Mouse (Mus musculus) forebrain, embryonic 11.5 days (tissue): ENCODE results near the gene Cep112. TPM values are rescaled to one million over a fixed set of nuclear protein-coding genes. Genes with fewer than 3 reads are reported as not detected.
A peak's percentile ranks its signal among the peaks of the same experiment; 100 is the strongest.

Experiments
- ATAC-seq: fragments of 200-750 bp; cut with Nextera tagmentation; replicated peaks from 2 replicates; pipeline ENCODE4 v1.8.0; 2017; ENCODE audit warnings: moderate TSS enrichment; ENCODE audit not compliant: low FRiP score
- DNase-seq: peaks from one replicate; pipeline ENCODE4 v3.0.0-alpha.2; 2017; ENCODE audit warnings: low spot score
- H3K27ac ChIP-seq: fragments of 300-500 bp; sonication (generic); 2 replicates; pipeline ENCODE4 v1.5.1; 2014; ENCODE audit warnings: low read depth, low read length
- H3K27me3 ChIP-seq: fragments of 300-500 bp; sonication (generic); 2 replicates; pipeline ENCODE4 v1.6.1; 2014; ENCODE audit warnings: mild to moderate bottlenecking, low read length, mixed read lengths; ENCODE audit not compliant: control insufficient read depth, insufficient read depth
- H3K36me3 ChIP-seq: fragments of 300-500 bp; sonication (generic); 2 replicates; pipeline ENCODE4 v1.6.1; 2014; ENCODE audit warnings: mild to moderate bottlenecking, low read length, moderate library complexity, mixed read lengths; ENCODE audit not compliant: control insufficient read depth, insufficient read depth
- H3K4me1 ChIP-seq: fragments of 300-500 bp; sonication (generic); replicated peaks from 2 replicates; pipeline ENCODE4 v1.6.1; 2014; ENCODE audit warnings: low read length, mixed read lengths; ENCODE audit not compliant: control insufficient read depth, insufficient read depth
- H3K4me2 ChIP-seq: fragments of 300-500 bp; sonication (generic); 2 replicates; pipeline ENCODE4 v1.6.1; 2014; ENCODE audit warnings: low read depth, mild to moderate bottlenecking, low read length, moderate library complexity, mixed read lengths; ENCODE audit not compliant: severe bottlenecking
- H3K4me3 ChIP-seq: fragments of 300-500 bp; sonication (generic); 2 replicates; pipeline ENCODE4 v1.5.1; 2014; ENCODE audit warnings: low read depth, low read length
- H3K9ac ChIP-seq: fragments of 300-500 bp; sonication (generic); 2 replicates; pipeline ENCODE4 v1.6.1; 2014; ENCODE audit warnings: low read length
- H3K9me3 ChIP-seq: fragments of 300-500 bp; sonication (generic); 2 replicates; pipeline ENCODE4 v1.6.1; 2016; ENCODE audit warnings: low read length, mixed read lengths; ENCODE audit not compliant: control insufficient read depth
- WGBS: fragments of 180-500 bp; shearing (Covaris S2); extraction: QIAGEN DNeasy Blood & Tissue Kit; methylation state at CpG from one replicate; pipeline ENCODE4 v1.1.7; 2014; 5-methylcytosine and 5-hydroxymethylcytosine counted together
- polyA plus RNA-seq: library from polyadenylated mRNA; unstranded; fragments of >200 nt; fragmentation: Nextera tagmentation; extraction: Ambion mirVana; gene quantifications from 2 replicates; pipeline ENCODE4 v1.2.1, GENCODE M21; 2014

The Cep112 gene
- polyA plus RNA-seq, 1 experiment from 2014 or later, result 16.9 TPM

DNA sequence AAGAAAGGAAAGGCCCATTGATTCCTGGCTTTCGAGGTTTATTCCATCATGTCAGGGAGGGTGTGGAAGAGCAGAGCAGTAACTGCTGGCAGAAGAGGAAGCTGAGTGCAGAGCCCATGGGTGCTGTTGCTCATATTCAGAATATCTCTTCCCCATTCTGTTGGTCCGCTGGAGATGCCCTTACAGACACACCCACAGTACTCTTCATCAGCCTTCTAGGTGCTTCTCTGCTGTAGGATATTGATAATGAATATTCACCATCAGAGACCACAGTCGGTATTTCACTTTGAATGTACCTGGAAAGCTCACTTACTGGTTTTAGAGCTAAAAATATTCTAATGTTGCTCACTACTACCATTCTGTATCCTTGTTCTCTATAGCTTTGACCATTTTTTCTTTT is 109.0 kb downstream of the Cep112 start:
- DNase-seq (no peak), ATAC-seq (no peak)
- H3K9me3 ChIP-seq, result no peaks in the 10 kb centered on the region
- no peaks in the 10 kb centered on the region for H3K27me3 ChIP-seq
- no peak overlapping the region for H3K9ac ChIP-seq
- H3K4me2 ChIP-seq, result no peak overlapping the region
- H3K27ac ChIP-seq, result no peak overlapping the region
- no peak overlapping the region for H3K4me3 ChIP-seq
- no peaks in the 10 kb centered on the region for H3K4me1 ChIP-seq
- 91% methylated on average over 3 of the region's 3 CpGs for WGBS
- H3K36me3 ChIP-seq, result no peaks in the 10 kb centered on the region

- Histone ChIP-seq H3K4me3 (no peak overlapping the region), H3K4me2 (no peak overlapping the region), H3K9me3 (no peaks in the 10 kb centered on the region), H3K36me3 (no peaks in the 10 kb centered on the region), H3K27ac (no peak overlapping the region), H3K27me3 (no peaks in the 10 kb centered on the region), H3K4me1 (no peaks in the 10 kb centered on the region; the same call in 1 of the 2 replicates), H3K9ac (no peak overlapping the region)
- DNase-seq (no peak), ATAC-seq (no peak)
- 7% methylated on average over 4 of the region's 4 CpGs for WGBS
Measured at GRCm38 (mm10) chr11:108552997-108553622, 128.1 kb downstream of the Cep112 start.

DNA sequence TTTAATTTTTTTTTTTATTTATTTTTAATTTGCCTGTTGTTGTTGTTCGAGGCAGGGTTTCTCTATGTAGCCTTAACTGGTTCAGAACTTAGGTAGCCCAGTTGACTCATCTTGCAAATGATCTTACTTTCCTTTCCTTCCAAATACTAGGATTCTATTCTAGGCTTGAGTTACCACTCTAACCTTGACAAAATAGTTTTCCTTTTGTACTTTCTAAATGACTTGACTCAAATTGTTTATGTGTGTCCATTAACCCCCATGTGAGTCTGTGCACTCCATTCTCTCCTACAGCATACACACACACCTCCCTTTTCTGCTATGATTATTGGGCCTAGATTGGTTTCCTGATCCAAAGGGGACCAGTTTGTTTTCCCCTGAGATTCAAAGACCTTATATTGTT is 128.9 kb downstream of the Cep112 start:
- WGBS, result 95% methylated on average over 1 of the region's 1 CpGs
- H3K4me1 ChIP-seq, result no peaks in the 10 kb centered on the region; the same call in 1 of the 2 replicates
- ATAC-seq, result no peak
- no peaks in the 10 kb centered on the region for H3K9me3 ChIP-seq
- DNase-seq, result no peak
- H3K9ac ChIP-seq, result no peak overlapping the region
- no peak overlapping the region for H3K27ac ChIP-seq
- no peak overlapping the region for H3K4me3 ChIP-seq
- H3K36me3 ChIP-seq, result no peaks in the 10 kb centered on the region
- no peaks in the 10 kb centered on the region for H3K27me3 ChIP-seq
- H3K4me2 ChIP-seq, result no peak overlapping the region

GRCm38 (mm10) chr11:108558544-108558943 is 133.6 kb downstream of the Cep112 start:
- no peak for DNase-seq
- H3K27ac ChIP-seq, result peak overlapping the region; percentile 25; the same call in 1 of the 2 replicates
- no peak overlapping the region for H3K9ac ChIP-seq

GRCm38 (mm10) chr11:108559506-108559905 is 134.5 kb downstream of the Cep112 start:
- Histone ChIP-seq H3K9ac (no peak overlapping the region), H3K9me3 (no peaks in the 10 kb centered on the region), H3K36me3 (no peaks in the 10 kb centered on the region), H3K4me2 (no peak overlapping the region), H3K4me3 (no peak overlapping the region), H3K27me3 (no peaks in the 10 kb centered on the region), H3K27ac (no peak overlapping the region), H3K4me1 (no peaks in the 10 kb centered on the region; the same call in 1 of the 2 replicates)
- no peak for DNase-seq
- ATAC-seq, result no peak

More at GRCm38 (mm10) chr11:108558544-108558943, 133.6 kb downstream of the Cep112 start:
- Histone ChIP-seq H3K4me2 (no peak overlapping the region), H3K9me3 (no peaks in the 10 kb centered on the region), H3K4me1 (no peaks in the 10 kb centered on the region; the same call in 1 of the 2 replicates), H3K4me3 (no peak overlapping the region), H3K27me3 (no peaks in the 10 kb centered on the region), H3K36me3 (no peaks in the 10 kb centered on the region)
- 74% methylated on average over 4 of the region's 4 CpGs for WGBS
- ATAC-seq, result 0 out of 2 replicates have a peak, but pooled peaks have one; percentile 36

GRCm38 (mm10) chr11:108562076-108562475 is 137.1 kb downstream of the Cep112 start:
- ATAC-seq, result no peak
- DNase-seq, result no peak
- no peaks in the 10 kb centered on the region for H3K27me3 ChIP-seq
- H3K27ac ChIP-seq, result no peak overlapping the region
- no peaks in the 10 kb centered on the region for H3K36me3 ChIP-seq
- no peaks in the 10 kb centered on the region; the same call in 1 of the 2 replicates for H3K4me1 ChIP-seq
- H3K4me3 ChIP-seq, result no peak overlapping the region
- H3K4me2 ChIP-seq, result no peak overlapping the region
- H3K9ac ChIP-seq, result no peak overlapping the region
- WGBS, result 72% methylated on average over 5 of the region's 5 CpGs
- H3K9me3 ChIP-seq, result no peaks in the 10 kb centered on the region

DNA sequence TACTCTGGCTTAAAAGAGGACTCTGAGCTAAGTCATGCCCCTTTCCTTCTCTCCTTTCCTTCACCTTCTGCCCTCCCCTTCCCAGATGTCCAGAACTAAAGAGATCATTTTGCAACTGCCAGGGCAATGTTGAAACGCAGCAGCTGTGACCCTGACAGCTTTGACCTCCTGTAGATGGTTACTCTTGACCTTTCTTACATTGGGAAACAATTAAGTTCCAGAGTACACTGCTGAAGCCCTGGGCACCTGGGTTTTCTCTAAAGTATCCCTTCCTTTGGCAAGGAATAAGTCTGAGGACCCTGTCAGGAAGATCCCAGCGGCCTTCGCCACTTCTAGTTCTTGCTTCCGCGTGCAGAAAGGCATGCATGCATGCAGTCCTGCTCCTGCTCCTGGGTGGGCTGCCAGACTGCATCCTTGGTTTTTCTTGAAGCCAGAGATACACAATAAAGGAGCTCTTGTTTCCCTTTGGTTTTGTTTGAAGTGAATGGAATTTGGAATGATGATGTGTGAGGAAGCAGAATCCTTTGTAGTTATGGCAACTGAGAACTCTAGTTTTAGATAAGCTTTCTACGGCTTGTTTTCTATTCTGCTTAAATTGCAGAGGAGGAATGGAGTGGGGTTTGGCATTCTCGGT is 161.7 kb downstream of the Cep112 start:
- H3K4me1 ChIP-seq, result no peaks in the 10 kb centered on the region
- no peaks in the 10 kb centered on the region for H3K9me3 ChIP-seq
- no peak overlapping the region for H3K27ac ChIP-seq
- H3K4me2 ChIP-seq, result no peak overlapping the region
- no peak overlapping the region for H3K9ac ChIP-seq
- WGBS, result 63% methylated on average over 7 of the region's 7 CpGs
- H3K4me3 ChIP-seq, result no peak overlapping the region
- no peak for ATAC-seq
- DNase-seq, result no peak
- H3K27me3 ChIP-seq, result no peaks in the 10 kb centered on the region
- H3K36me3 ChIP-seq, result no peaks in the 10 kb centered on the region

- Histone ChIP-seq H3K27me3 (no peaks in the 10 kb centered on the region), H3K9ac (no peak overlapping the region), H3K36me3 (no peaks in the 10 kb centered on the region), H3K9me3 (no peaks in the 10 kb centered on the region), H3K4me3 (no peak overlapping the region), H3K27ac (no peak overlapping the region), H3K4me1 (no peaks in the 10 kb centered on the region), H3K4me2 (no peak overlapping the region)
- DNase-seq, result no peak
- no peak for ATAC-seq
- 78% methylated on average over 5 of the region's 5 CpGs for WGBS
Measured at GRCm38 (mm10) chr11:108593207-108593958, 168.4 kb downstream of the Cep112 start.
